Mouse (Mus musculus): ENCODE results near the gene Nol4l. TPM values are rescaled to one million over a fixed set of nuclear protein-coding genes. Genes with fewer than 3 reads are reported as not detected.

Nol4l gene
- polyA plus RNA-seq, 1 experiment from 2014 or later, result 43.9 TPM

DNA sequence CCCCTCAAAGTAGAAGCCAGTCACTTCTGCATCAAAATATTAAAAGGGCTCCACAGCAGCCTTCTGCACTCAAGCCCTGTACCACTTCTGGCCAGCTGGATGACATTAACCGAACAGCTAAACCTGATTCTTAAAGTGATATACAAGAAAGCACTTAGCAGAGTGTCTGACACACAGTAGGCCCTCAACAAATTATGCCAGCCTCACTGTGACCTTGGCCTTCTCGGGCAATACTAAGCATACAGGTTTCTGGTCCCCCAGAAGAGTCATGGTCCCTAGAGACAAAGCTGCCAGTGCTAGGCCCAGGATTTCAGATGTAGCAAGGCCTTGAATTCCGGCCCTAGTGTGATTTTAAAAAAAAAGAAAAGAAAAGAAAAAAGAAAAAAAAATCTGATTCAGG, 9.1 kb upstream of the Nol4l start:
- Histone ChIP-seq H3K9ac (replicated peaks) (no peak overlapping the region), H3K4me1 (replicated peaks) (no peaks in the 10 kb centered on the region), H3K4me3 (replicated peaks) (no peak overlapping the region), H3K9me3 (no peaks in the 10 kb centered on the region), H3K4me2 (replicated peaks) (no peak overlapping the region), H3K36me3 (no peaks in the 10 kb centered on the region), H3K27ac (no peak overlapping the region), H3K27me3 (no peaks in the 10 kb centered on the region)
- WGBS, result 83% methylated on average over 3 of the region's 3 CpGs
- no peak for ATAC-seq

- Histone ChIP-seq H3K4me1 (replicated peaks) (peaks cover 7% of the 10 kb centered on the region), H3K9me3 (no peaks in the 10 kb centered on the region), H3K27me3 (peaks cover 13% of the 10 kb centered on the region), H3K36me3 (no peaks in the 10 kb centered on the region), H3K4me3 (replicated peaks) (no peak overlapping the region), H3K9ac (replicated peaks) (no peak overlapping the region), H3K27ac (no peak overlapping the region), H3K4me2 (replicated peaks) (no peak overlapping the region)
- 78% methylated on average over 1 of the region's 1 CpGs for WGBS
- no peak for ATAC-seq
These were observed 4.2 kb upstream of the Nol4l start for GRCm38 (mm10) chr2:153533981-153534380.

DNA sequence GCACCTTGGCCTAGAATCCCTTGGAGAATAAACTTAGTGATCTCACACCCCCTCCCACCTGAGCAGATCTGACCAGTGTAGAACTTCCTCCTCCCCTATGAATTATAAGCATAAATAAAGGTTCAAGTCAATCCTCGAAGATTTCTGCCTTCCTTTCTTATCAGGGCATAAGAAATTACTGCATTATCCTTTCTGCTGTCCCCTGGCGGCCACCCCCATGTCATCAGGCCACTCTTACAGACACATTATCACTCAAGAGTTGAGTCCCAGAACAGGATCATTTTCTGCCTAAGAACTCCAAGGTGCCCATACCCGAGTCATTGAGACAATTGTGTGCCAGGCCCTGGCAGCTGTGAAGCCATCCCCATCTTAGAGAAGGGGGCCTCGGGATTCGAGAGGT, 1.2 kb upstream of the Nol4l start:
- no peak overlapping the region for H3K27ac ChIP-seq
- H3K9me3 ChIP-seq, result no peaks in the 10 kb centered on the region
- H3K4me2 ChIP-seq (replicated peaks), result no peak overlapping the region
- H3K4me3 ChIP-seq (replicated peaks), result 0 out of 2 replicates have a peak overlapping the region, but pooled peaks have one; percentile 83
- 57% methylated on average over 5 of the region's 5 CpGs for WGBS
- peaks cover 33% of the 10 kb centered on the region for H3K4me1 ChIP-seq (replicated peaks)
- no peak for ATAC-seq
- H3K27me3 ChIP-seq, result peaks cover 13% of the 10 kb centered on the region
- H3K36me3 ChIP-seq, result no peaks in the 10 kb centered on the region
- H3K9ac ChIP-seq (replicated peaks), result no peak overlapping the region

DNA sequence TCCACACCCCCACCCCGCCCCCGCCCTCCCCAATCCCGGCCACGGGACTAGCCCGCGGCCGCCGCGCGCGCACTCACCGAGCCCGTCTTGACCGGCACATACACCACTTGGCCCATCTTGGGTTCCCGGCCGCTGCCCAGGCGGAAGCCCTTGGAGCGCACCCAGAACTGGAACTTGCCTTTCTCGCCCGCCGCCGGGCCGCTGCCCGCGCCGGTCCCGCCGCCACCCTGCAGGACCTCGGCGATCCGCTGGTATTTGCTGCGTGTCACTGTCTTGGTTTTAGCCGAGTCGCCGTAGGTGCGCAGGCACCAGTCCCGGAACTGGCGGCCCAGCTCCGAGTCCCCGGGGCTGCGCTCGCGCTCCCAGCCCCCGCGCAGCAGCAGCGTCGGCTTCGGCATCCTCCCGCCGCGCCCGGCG, 398 bp downstream of the Nol4l start:
- peak overlapping the region; percentile 96 for H3K27ac ChIP-seq
- H3K27me3 ChIP-seq, result peaks cover 13% of the 10 kb centered on the region
- H3K36me3 ChIP-seq, result no peaks in the 10 kb centered on the region
- peak overlapping the region; percentile 83 for H3K4me3 ChIP-seq (replicated peaks)
- no peaks in the 10 kb centered on the region for H3K9me3 ChIP-seq
- ATAC-seq, result peak; percentile 16
- H3K4me1 ChIP-seq (replicated peaks), result peaks cover 49% of the 10 kb centered on the region
- WGBS, result 0% methylated on average over 51 of the region's 53 CpGs
- peak overlapping the region; percentile 91 for H3K4me2 ChIP-seq (replicated peaks)
- peak overlapping the region; percentile 93 for H3K9ac ChIP-seq (replicated peaks)

DNA sequence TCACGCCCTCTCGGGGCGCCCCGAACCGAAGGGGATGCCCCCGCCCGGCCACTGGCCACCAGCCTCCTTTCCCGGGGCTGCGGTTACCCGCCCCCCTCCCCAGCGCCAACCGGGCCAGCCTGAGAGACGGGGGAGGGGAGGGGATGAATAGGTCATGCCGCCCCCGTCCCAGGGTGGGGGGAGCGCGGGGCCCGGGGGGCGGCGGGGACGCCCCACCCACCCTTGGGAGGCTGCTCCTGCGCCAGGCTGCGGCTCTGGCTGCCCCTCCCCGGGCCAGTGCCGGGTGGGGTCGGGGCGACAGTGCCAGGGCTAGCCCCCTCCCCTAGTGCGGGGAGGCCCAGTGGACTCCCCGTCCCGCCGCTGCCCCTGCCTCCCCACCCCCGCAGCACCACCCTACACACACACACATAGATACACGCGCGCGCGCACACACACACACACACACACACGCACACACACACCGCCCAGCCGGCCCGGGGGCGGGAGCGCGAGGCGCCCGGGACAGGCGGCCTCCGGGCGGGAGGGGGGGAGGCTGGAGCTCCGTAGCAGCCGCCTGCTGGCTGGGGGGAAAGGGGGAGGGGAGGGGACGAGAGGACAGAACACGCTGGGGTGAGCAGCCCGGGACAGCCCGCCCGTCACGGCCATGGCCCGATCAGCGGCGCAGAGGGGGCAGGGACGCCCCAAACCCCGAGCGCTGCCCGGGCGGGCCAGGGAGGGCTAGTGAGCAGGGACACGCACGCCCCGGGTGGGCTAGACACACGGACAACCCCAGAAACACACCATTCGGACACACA, 1.0 kb downstream of the Nol4l start:
- H3K27ac ChIP-seq, result peak overlapping the region; percentile 96
- peak overlapping the region; percentile 93 for H3K9ac ChIP-seq (replicated peaks)
- ATAC-seq, result peak; percentile 51
- H3K4me3 ChIP-seq (replicated peaks), result peak overlapping the region; percentile 83
- H3K4me1 ChIP-seq (replicated peaks), result peaks cover 55% of the 10 kb centered on the region
- H3K27me3 ChIP-seq, result peaks cover 13% of the 10 kb centered on the region
- WGBS, result under 1% methylated on average over 19 of the region's 70 CpGs
- H3K4me2 ChIP-seq (replicated peaks), result peak overlapping the region; percentile 91
- no peaks in the 10 kb centered on the region for H3K9me3 ChIP-seq
- H3K36me3 ChIP-seq, result no peaks in the 10 kb centered on the region

DNA sequence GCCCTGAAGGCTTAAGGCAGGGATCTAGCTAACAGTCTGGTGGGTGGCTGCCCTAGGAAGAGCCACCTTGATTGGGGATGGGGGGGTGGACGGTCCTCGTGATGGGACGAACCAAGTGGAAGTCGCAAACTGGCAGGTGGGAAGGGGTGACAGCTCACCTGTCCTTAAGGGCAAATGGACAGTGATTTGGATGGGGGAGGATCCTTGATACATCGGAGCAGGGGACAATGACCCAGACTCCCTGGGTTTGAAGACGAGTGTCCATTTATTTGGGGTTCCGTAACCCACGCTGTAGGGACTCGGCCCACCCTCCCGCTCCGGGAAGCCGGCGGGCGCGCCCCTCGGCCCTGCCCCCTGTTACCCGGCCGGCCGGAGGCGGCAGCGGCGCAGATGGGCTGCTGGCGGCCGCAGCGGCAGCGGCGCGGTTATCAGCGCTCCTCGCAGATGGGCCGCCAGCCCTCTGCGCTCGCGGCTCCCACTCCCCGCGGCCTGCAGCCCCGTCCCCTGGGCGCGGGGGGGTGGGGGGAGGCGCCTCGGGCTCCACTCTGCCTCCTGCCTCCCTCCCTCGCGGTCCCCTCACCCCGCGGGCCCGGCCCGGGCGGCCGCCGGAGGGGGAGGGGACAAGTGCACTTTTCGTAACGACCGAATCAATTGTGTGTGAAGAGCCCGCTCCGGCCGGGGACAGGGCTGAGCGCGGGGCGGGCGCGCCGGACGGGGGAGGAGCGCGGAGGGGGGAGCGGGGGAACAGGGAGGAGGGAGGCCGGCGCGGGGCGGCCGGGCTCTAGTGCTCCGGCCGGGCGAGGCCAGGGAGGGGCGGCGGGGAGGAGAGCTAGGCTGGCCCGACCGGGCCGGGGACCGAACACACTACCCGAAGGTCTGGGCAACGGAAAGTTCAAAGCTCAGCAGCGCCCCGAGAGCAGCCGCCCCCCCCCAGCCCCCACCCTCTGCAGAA, 1.9 kb downstream of the Nol4l start:
- 2% methylated on average over 62 of the region's 85 CpGs for WGBS

DNA sequence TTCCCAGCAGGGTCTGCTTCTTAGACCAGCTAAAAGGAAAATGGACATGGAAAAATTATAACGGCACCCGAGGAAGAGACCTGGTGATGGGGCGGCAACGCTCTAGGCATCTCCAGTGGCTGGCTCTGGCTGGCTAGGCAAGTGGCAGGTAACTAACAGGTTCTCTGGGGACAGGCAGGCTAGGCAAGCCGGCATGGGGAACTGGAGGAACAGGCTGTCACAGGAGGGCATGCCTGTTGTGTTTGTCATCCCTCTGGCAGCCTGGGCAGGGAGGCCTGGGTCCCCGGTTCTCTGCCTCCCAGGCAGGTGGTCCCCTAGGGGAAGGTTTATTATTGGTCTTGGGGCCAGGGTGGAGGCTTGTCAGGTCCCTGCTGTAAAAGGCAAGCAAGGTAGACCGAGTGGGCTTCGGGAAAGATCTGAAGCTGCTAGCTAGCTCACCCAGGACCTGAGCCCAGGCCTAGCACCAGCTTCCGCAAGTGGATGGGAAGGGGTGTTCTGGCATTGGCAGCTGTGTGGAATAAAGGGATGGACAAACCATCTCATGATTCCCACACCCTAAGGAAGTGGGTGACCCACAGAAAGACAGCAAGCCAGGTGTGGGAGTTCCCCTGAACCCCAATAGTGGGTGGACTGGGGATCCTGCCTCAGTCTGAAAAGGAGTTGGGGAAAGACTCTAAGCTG, 2.8 kb downstream of the Nol4l start:
- Histone ChIP-seq H3K4me3 (replicated peaks) (peak overlapping the region; percentile 83), H3K4me1 (replicated peaks) (peaks cover 72% of the 10 kb centered on the region), H3K9me3 (no peaks in the 10 kb centered on the region), H3K27me3 (peaks cover 9% of the 10 kb centered on the region), H3K27ac (peak overlapping the region; percentile 96), H3K4me2 (replicated peaks) (peak overlapping the region; percentile 91), H3K9ac (replicated peaks) (peak overlapping the region; percentile 93), H3K36me3 (no peaks in the 10 kb centered on the region)
- ATAC-seq, result no peak
- 43% methylated on average over 9 of the region's 9 CpGs for WGBS

More for the DNA sequence above, 1.9 kb downstream of the Nol4l start:
- H3K4me1 ChIP-seq (replicated peaks), result peaks cover 64% of the 10 kb centered on the region
- peaks cover 13% of the 10 kb centered on the region for H3K27me3 ChIP-seq
- no peaks in the 10 kb centered on the region for H3K36me3 ChIP-seq
- peak; percentile 56 for ATAC-seq
- H3K4me2 ChIP-seq (replicated peaks), result peak overlapping the region; percentile 91
- H3K9me3 ChIP-seq, result no peaks in the 10 kb centered on the region
- peak overlapping the region; percentile 96 for H3K27ac ChIP-seq
- peak overlapping the region; percentile 93 for H3K9ac ChIP-seq (replicated peaks)
- H3K4me3 ChIP-seq (replicated peaks), result peak overlapping the region; percentile 83

- H3K4me1 ChIP-seq (replicated peaks), result peaks cover 83% of the 10 kb centered on the region
- ATAC-seq, result no peak
These were observed 3.9 kb downstream of the Nol4l start for GRCm38 (mm10) chr2:153525906-153526311.

GRCm38 (mm10) chr2:153524727-153525126, 5.0 kb downstream of the Nol4l start:
- H3K27me3 ChIP-seq, result no peaks in the 10 kb centered on the region
- ATAC-seq, result no peak
- H3K4me3 ChIP-seq (replicated peaks), result no peak overlapping the region
- H3K9ac ChIP-seq (replicated peaks), result no peak overlapping the region
- no peak overlapping the region for H3K4me2 ChIP-seq (replicated peaks)
- H3K36me3 ChIP-seq, result no peaks in the 10 kb centered on the region
- H3K4me1 ChIP-seq (replicated peaks), result peaks cover 81% of the 10 kb centered on the region
- H3K27ac ChIP-seq, result no peak overlapping the region
- WGBS, result 71% methylated on average over 2 of the region's 2 CpGs
- H3K9me3 ChIP-seq, result no peaks in the 10 kb centered on the region

More at GRCm38 (mm10) chr2:153525906-153526311, 3.9 kb downstream of the Nol4l start:
- Histone ChIP-seq H3K4me2 (replicated peaks) (peak overlapping the region; percentile 91), H3K4me3 (replicated peaks) (no peak overlapping the region), H3K27ac (peak overlapping the region; percentile 96), H3K9ac (replicated peaks) (peak overlapping the region; percentile 33; the same call in 1 of the 2 replicates), H3K9me3 (no peaks in the 10 kb centered on the region), H3K36me3 (no peaks in the 10 kb centered on the region), H3K27me3 (no peaks in the 10 kb centered on the region; the same call in 1 of the 2 replicates)
- WGBS, result 11% methylated on average over 10 of the region's 10 CpGs

DNA sequence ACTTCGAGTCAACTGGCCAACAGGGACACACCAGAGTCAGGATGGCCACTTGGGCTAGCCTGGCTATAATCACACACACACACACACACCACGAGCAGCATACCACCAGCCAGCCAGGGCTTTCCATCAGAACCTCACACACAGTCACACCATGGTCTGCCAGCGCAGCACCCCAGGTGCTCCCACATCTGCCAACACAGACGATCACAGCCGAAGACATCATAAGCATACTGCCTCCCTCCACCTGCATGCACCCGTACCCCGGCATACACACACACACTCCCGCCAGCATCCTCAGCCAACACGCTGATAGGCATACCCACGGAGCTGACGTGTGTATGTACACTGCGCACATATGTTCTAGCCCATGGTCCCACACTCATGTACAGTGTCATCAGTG, 6.1 kb downstream of the Nol4l start:
- Histone ChIP-seq H3K4me1 (replicated peaks) (peaks cover 79% of the 10 kb centered on the region), H3K9me3 (no peaks in the 10 kb centered on the region), H3K4me2 (replicated peaks) (no peak overlapping the region), H3K4me3 (replicated peaks) (no peak overlapping the region), H3K27ac (no peak overlapping the region), H3K9ac (replicated peaks) (no peak overlapping the region), H3K27me3 (no peaks in the 10 kb centered on the region), H3K36me3 (no peaks in the 10 kb centered on the region)
- WGBS, result 89% methylated on average over 12 of the region's 12 CpGs
- no peak for ATAC-seq

- Histone ChIP-seq H3K27me3 (no peaks in the 10 kb centered on the region), H3K9ac (replicated peaks) (no peak overlapping the region), H3K4me3 (replicated peaks) (no peak overlapping the region), H3K9me3 (no peaks in the 10 kb centered on the region), H3K4me1 (replicated peaks) (peaks cover 76% of the 10 kb centered on the region), H3K27ac (no peak overlapping the region), H3K36me3 (no peaks in the 10 kb centered on the region), H3K4me2 (replicated peaks) (no peak overlapping the region)
- WGBS, result 71% methylated on average over 9 of the region's 9 CpGs
- ATAC-seq, result no peak
These were observed 6.6 kb downstream of the Nol4l start for GRCm38 (mm10) chr2:153523143-153523542.
